8 mouse cellular contexts compared by ENCODE assay signal in genomic region chr10:78425181-78426041, GRCm38 (mm10). TPM values are rescaled to one million over a fixed set of nuclear protein-coding genes. Genes with fewer than 3 reads are reported as not detected.
DNase-seq lines count a peak whose midpoint lies in the region; ATAC-seq lines count a peak whose summit lies in the region.

Cstb (plus strand) TSS chr10:78425669.

- peaks cover 7% of the 10 kb centered on the region for H3K4me1 ChIP-seq in hindbrain, embryonic 14.5 days (replicated peaks; ENCODE audit: control insufficient read depth, insufficient read depth, low read length)

- peaks cover 24% of the 10 kb centered on the region for H3K36me3 ChIP-seq in hindbrain, embryonic 14.5 days (replicated peaks; ENCODE audit: control insufficient read depth, insufficient read depth)

- H3K4me3 ChIP-seq in hindbrain, embryonic 14.5 days (replicated peaks; ENCODE audit: low read length), result peak within 1 kb of the TSS; percentile 69

- H3K27ac ChIP-seq in hindbrain, embryonic 14.5 days, result peak within 1 kb of the TSS; percentile 11; the same call in 1 of the 2 replicates

- no peaks in the 10 kb centered on the region for H3K27me3 ChIP-seq in hindbrain, embryonic 14.5 days (ENCODE audit: control insufficient read depth, insufficient read depth, low read length)

- H3K9me3 ChIP-seq in hindbrain, embryonic 14.5 days (ENCODE audit: control insufficient read depth, low read length), result no peaks in the 10 kb centered on the region

- peak; percentile 94 for ATAC-seq in hindbrain, embryonic 14.5 days (ENCODE audit: low FRiP score)

- 1% methylated on average over 39 of the region's 40 CpGs for WGBS in hindbrain, embryonic 14.5 days

- peak; percentile 83 for DNase-seq in T-cell, adult 2 months (ENCODE audit: low spot score)
- peak; percentile 84 to 88 for DNase-seq in cerebellum, postnatal 36 days
- peak; percentile 83 to 85 for DNase-seq in frontal cortex, postnatal 36 days (ENCODE audit: low spot score in 2 of 2)
- peak; percentile 83 for DNase-seq in hindbrain, embryonic 14.5 days (ENCODE audit: low spot score)
- DNase-seq in layer of hippocampus, postnatal 36 days, result peak; percentile 83
- peak; percentile 86 for DNase-seq in lung, postnatal 25 days (ENCODE audit: low spot score)
- DNase-seq in retina, adult 2 months (ENCODE audit: low read depth, low spot score), result peak; percentile 39
- DNase-seq in thymus, postnatal 25 days, result peak; percentile 88

- H3K9ac ChIP-seq in hindbrain, embryonic 14.5 days, result peak within 1 kb of the TSS; percentile 85

- H3K4me2 ChIP-seq in hindbrain, embryonic 14.5 days (replicated peaks), result peak within 1 kb of the TSS; percentile 63

RNA-seq across cellular contexts. Expression of gene Cstb, which starts in this region (rescaled TPM):
- polyA plus RNA-seq in hindbrain, embryonic 14.5 days (2014; fragmentation: Nextera tagmentation; extraction: Ambion mirVana), result 97.3 and 119 TPM in 2 replicates
- 10 to 100 TPM; 33.5 to 35.0 TPM for total RNA-seq in layer of hippocampus, postnatal 36 days (2021)

Comparison
In these comparisons a context has a peak if more than half of its experiments do, and no peak if none do; other contexts are left out.
1. Peak in every context shown above with its lines: DNase-seq, ATAC-seq, H3K4me3 ChIP-seq and H3K27ac ChIP-seq.